In the genomic region with DNA sequence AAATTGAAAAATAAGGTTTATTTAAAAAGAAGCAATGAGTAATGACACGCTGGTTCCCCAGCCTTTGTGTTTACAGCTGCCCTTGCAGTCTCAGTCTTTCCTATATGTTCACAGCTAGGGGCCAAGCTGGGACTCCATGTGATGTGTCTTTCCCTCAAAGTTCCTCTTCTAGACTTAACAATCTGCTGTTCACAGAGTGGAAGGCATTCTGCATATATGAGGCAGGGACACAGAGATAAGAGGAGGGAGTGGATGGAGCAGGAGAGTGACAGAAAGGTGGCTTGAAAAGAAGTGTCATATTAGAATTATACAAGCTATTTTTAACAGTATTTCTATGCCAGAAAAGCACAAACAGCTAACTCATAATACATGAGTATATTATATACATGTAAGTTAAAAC, we compare ENCODE assay signal across 32 mouse cellular contexts.
"Had no signal": no experiment of that assay in that cellular context is flagged by ENCODE, and none has a peak within 500 bp of the region (broad histone marks: within the 10 kb centered on the region; RNA-seq: fewer than 3 reads in every experiment).

No protein-coding gene starts in this region.

- H3K27me3 ChIP-seq: heart, embryonic 13.5 days; heart, embryonic 15.5 days; hindbrain, embryonic 12.5 days; hindbrain, embryonic 13.5 days; hindbrain, embryonic 15.5 days; intestine, embryonic 15.5 days; kidney, embryonic 15.5 days had no signal

- H3K4me2 ChIP-seq: heart, embryonic 13.5 days; heart, embryonic 15.5 days; hindbrain, embryonic 12.5 days; hindbrain, embryonic 13.5 days; hindbrain, embryonic 15.5 days; intestine, embryonic 15.5 days; kidney, embryonic 15.5 days had no signal

- H3K27ac ChIP-seq: heart, embryonic 13.5 days; heart, embryonic 15.5 days; hindbrain, embryonic 10.5 days; hindbrain, embryonic 12.5 days; hindbrain, embryonic 13.5 days; hindbrain, embryonic 15.5 days; hindbrain, postnatal 0 days; intestine, embryonic 15.5 days; kidney, embryonic 15.5 days; kidney, postnatal 0 days; layer of hippocampus, adult 2 months; left cerebral cortex, adult 2 months had no signal

- ATAC-seq: hindbrain, embryonic 16.5 days; hindbrain, postnatal 0 days; inflammation-experienced regulatory T-cells, adult 6 months; intestine, embryonic 15.5 days; intestine, embryonic 16.5 days; intestine, postnatal 0 days had no signal

- DNase-seq: heart, postnatal 10 days; heart, postnatal 14 days; heart, postnatal 36 days; heart, postnatal 4 days; kidney, adult 11 months; kidney, adult 18-20 months; kidney, adult 2 months; kidney, adult 8-10 months; kidney, adult 9 months; kidney, postnatal 10 days; kidney, postnatal 14 days; kidney, postnatal 25 days; kidney, postnatal 36 days; kidney, postnatal 4 days; layer of hippocampus, adult 9-11 months; layer of hippocampus, postnatal 36 days had no signal

- H3K36me3 ChIP-seq: heart, embryonic 13.5 days; heart, embryonic 15.5 days; hindbrain, embryonic 10.5 days; hindbrain, embryonic 12.5 days; hindbrain, embryonic 13.5 days; hindbrain, embryonic 15.5 days; intestine, embryonic 15.5 days; kidney, embryonic 15.5 days had no signal

- H3K4me3 ChIP-seq: heart, embryonic 13.5 days; heart, embryonic 15.5 days; hindbrain, embryonic 10.5 days; hindbrain, embryonic 12.5 days; hindbrain, embryonic 13.5 days; hindbrain, embryonic 15.5 days; intestine, embryonic 15.5 days; kidney, embryonic 15.5 days; layer of hippocampus, adult 2 months; left cerebral cortex, adult 2 months had no signal

- H3K9me3 ChIP-seq: heart, embryonic 13.5 days; heart, embryonic 15.5 days; hindbrain, embryonic 10.5 days; hindbrain, embryonic 12.5 days; hindbrain, embryonic 13.5 days; hindbrain, embryonic 15.5 days; intestine, embryonic 15.5 days; kidney, embryonic 15.5 days had no signal

- H3K9ac ChIP-seq: heart, embryonic 13.5 days; heart, embryonic 15.5 days; hindbrain, embryonic 12.5 days; hindbrain, embryonic 13.5 days; hindbrain, embryonic 15.5 days; intestine, embryonic 15.5 days; kidney, embryonic 15.5 days had no signal
